Mouse (Mus musculus): ENCODE measurements at regions not wholly inside any gene's neighbourhood (a gene's known extent, or its start where the extent isn't known, plus 50 kb on each side); places are given as distances from the start of the nearest gene placed in this dataset.

DNA sequence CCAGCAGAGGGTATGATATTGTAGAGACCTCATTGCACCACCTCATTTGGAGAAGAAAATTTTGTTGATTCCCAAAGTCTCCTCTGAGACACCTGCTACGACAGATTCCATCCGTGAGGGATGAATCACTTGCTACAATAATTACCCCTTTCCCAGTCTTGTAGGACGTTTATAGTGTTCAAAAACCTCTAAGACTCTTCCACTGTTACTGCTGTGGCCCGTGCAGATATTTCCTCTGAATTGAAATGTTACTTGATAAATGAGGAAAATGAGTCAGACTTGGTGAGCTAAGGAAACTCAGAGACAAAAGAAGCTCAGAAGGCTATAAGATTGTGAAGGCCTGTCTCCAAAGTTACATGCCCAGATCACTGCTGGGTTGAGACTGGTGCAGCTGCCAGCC is 700.0 kb downstream of the Pdcd6ip start:
- TF ChIP-seq POLR2A (IDR thresholded peaks at IDR 0.05; ENCODE audit: borderline replicate concordance, extremely low read depth, insufficient read depth, insufficient read length, poor library complexity, severe bottlenecking) = no peak
- no peak for TF ChIP-seq CTCF (IDR thresholded peaks at IDR 0.05; ENCODE audit: borderline replicate concordance, extremely low read depth, insufficient read depth, insufficient read length)
- DNase-seq (ENCODE audit: low read depth) = no peak

DNA sequence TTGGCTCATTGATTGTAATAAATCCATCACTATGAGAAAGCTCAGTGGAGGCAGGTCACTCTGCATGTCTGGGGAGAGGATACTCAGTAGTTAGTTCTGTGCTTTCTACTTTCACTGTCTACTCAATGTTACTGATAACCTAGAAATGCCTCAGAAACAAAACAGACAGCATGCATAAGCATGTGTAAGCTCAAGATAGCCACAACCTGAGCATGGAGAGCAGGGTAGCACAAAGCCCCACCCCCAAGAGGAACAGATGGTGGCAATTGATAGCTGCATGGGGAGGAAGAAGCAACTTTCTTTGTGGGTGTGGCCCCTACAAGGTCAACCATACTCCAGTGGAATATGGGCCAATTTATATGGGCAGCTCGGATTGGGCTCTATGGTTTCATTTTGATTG is 711.9 kb downstream of the Pdcd6ip start:
- DNase-seq (ENCODE audit: low read depth) = no peak

DNA sequence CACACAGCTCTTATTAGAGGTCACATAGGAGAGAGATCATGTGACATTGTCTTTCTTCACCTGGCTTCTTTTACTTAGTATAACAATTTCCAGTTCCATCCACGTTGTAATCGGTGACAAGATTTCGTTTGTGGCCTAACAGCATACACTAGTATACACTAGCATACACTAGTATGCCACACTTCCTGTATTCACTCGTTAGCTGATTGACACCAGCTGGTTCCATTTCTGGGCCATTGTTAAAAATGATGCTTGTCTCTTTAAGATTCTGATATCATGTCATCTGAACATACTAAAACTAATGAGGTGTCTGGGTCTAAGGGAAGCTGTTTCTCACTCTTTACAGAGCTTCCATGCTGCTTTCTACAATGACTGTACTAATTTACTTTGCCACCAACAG is 713.3 kb downstream of the Pdcd6ip start:
- TF ChIP-seq POLR2A (IDR thresholded peaks at IDR 0.05; ENCODE audit: borderline replicate concordance, extremely low read depth, insufficient read depth, insufficient read length, poor library complexity, severe bottlenecking) (no peak), CTCF (IDR thresholded peaks at IDR 0.05; ENCODE audit: borderline replicate concordance, extremely low read depth, insufficient read depth, insufficient read length) (no peak)
- DNase-seq (ENCODE audit: low read depth) = peak; percentile 55

More for the DNA sequence above, 711.9 kb downstream of the Pdcd6ip start:
- TF ChIP-seq CTCF (IDR thresholded peaks at IDR 0.05; ENCODE audit: borderline replicate concordance, extremely low read depth, insufficient read depth, insufficient read length) (no peak), POLR2A (IDR thresholded peaks at IDR 0.05; ENCODE audit: borderline replicate concordance, extremely low read depth, insufficient read depth, insufficient read length, poor library complexity, severe bottlenecking) (no peak)

DNA sequence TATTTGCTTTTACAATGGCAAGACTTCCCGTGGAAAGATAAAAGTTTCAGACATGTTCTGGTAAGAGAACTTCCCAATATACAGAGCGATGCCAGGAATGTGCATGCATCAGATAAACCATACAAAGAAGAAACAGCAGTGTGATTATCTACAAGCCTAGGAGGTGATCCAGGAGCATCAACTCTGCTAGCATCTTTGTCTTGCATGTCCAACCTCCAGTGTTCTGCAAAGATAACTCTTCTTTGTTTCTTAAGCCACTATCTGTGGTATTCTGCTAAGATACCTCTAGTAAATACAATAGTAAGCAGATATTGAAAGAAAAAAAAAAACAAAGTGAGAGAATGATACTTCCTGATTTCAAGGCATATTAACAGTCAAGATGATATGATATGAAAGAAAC is 714.4 kb downstream of the Pdcd6ip start:
- TF ChIP-seq CTCF (IDR thresholded peaks at IDR 0.05; ENCODE audit: borderline replicate concordance, extremely low read depth, insufficient read depth, insufficient read length) (no peak), POLR2A (IDR thresholded peaks at IDR 0.05; ENCODE audit: borderline replicate concordance, extremely low read depth, insufficient read depth, insufficient read length, poor library complexity, severe bottlenecking) (no peak)
- no peak for DNase-seq (ENCODE audit: low read depth)

DNA sequence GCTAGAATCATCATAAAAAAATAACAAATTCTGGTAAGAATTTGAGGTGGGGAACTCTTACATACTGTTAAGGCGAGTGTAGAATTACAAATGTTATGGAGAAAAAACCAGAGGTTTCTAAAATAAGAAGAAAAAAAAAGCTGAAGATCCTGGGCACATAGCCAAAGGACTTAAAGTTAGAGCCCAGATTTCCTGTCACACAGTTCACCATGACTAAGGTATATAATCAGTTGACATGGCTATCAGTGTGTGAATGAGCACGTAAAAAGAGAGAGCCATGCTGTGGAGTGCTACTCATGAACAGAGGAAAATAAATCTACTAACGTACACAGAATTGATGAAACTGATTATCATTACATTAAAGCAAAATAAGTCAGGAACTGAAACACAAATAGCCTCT is 715.1 kb downstream of the Pdcd6ip start:
- TF ChIP-seq CTCF (IDR thresholded peaks at IDR 0.05; ENCODE audit: borderline replicate concordance, extremely low read depth, insufficient read depth, insufficient read length) (no peak), POLR2A (IDR thresholded peaks at IDR 0.05; ENCODE audit: borderline replicate concordance, extremely low read depth, insufficient read depth, insufficient read length, poor library complexity, severe bottlenecking) (no peak)
- no peak for DNase-seq (ENCODE audit: low read depth)

DNA sequence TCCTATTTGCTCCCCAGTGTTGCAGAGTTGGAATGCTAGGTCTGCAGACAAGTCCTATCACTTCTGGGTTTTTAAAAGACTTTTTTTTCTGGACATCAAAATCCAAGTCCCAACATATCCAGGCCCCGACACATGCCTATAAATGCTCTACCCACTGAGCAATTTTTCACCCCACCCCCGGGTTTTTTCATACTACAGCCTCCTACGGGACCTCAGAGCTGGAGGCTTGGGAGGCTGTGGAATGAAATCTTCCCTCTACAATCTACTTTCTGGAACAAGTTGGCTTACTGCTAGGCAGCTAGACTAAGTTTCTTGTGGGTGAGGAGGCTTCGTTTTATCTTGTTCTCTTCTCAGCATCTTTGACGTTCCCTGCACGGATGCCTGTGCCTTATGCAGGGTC is 724.7 kb downstream of the Pdcd6ip start:
- no peak for TF ChIP-seq POLR2A (IDR thresholded peaks at IDR 0.05; ENCODE audit: borderline replicate concordance, extremely low read depth, insufficient read depth, insufficient read length, poor library complexity, severe bottlenecking)
- no peak for TF ChIP-seq CTCF (IDR thresholded peaks at IDR 0.05; ENCODE audit: borderline replicate concordance, extremely low read depth, insufficient read depth, insufficient read length)
- DNase-seq (ENCODE audit: low read depth) = no peak

DNA sequence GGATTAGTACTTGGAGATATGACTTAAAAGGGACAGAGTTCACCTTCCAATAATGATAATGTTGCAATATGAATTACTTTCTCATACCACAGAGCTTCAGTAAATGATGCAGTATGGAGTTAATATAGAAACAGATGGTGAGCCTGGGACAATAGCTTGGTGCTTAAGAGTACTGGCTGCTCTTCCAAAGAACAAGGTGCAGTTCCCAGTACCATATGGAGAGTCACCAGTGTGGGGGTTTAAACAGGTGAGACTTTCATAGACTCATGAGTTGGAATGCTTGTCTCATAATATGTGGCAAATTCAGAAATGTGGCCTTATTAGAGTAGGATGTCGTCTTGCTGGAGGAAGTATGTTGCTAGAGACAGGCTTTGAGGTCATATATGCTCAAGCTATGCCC is 715.8 kb upstream of the Arpp21 start:
- TF ChIP-seq CTCF (IDR thresholded peaks at IDR 0.05; ENCODE audit: borderline replicate concordance, extremely low read depth, insufficient read depth, insufficient read length) = no peak
- TF ChIP-seq POLR2A (IDR thresholded peaks at IDR 0.05; ENCODE audit: borderline replicate concordance, extremely low read depth, insufficient read depth, insufficient read length, poor library complexity, severe bottlenecking) = no peak
- DNase-seq (ENCODE audit: low read depth) = no peak

DNA sequence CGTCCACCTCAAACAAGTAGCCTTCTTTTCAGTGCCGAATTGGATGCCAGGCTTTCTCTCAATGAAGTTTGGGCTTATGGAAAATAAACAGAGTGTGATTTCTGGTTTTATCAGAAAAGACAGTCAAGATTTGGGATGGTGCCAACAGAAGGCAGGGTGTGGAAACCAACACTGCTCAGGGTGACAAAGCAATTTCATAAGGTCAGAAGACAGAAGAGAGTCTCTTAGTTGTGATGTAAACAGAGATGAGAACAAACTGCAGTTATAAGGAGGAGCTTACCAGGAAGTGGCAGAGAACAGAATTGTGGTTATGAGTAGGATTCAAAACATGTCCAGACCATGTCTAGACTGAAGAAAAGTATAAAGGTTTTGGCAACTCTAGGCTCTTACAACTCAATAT is 714.3 kb upstream of the Arpp21 start:
- TF ChIP-seq POLR2A (IDR thresholded peaks at IDR 0.05; ENCODE audit: borderline replicate concordance, extremely low read depth, insufficient read depth, insufficient read length, poor library complexity, severe bottlenecking) (no peak), CTCF (IDR thresholded peaks at IDR 0.05; ENCODE audit: borderline replicate concordance, extremely low read depth, insufficient read depth, insufficient read length) (no peak)
- DNase-seq (ENCODE audit: low read depth) = no peak

DNA sequence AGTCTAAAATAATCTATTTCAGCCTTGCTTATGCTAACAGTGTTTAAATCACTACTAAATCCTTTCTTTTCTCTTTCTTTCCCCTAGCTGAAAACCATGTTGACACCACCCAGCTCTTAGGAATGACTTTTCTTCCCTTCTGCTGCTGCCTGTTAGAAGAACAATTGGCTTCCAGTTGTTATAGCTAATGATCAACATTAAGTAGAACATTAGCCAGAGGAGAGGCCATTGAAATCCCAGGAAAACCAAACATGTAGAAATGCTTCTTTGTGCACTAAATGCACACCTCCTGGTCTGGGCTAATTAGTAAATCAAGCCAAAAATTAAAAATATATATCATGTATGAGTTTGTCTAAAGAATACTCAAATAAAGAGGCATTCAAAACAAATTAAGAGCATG is 703.0 kb upstream of the Arpp21 start:
- no peak for DNase-seq (ENCODE audit: low read depth)
- no peak for TF ChIP-seq CTCF (IDR thresholded peaks at IDR 0.05; ENCODE audit: borderline replicate concordance, extremely low read depth, insufficient read depth, insufficient read length)
- TF ChIP-seq POLR2A (IDR thresholded peaks at IDR 0.05; ENCODE audit: borderline replicate concordance, extremely low read depth, insufficient read depth, insufficient read length, poor library complexity, severe bottlenecking) = no peak

DNA sequence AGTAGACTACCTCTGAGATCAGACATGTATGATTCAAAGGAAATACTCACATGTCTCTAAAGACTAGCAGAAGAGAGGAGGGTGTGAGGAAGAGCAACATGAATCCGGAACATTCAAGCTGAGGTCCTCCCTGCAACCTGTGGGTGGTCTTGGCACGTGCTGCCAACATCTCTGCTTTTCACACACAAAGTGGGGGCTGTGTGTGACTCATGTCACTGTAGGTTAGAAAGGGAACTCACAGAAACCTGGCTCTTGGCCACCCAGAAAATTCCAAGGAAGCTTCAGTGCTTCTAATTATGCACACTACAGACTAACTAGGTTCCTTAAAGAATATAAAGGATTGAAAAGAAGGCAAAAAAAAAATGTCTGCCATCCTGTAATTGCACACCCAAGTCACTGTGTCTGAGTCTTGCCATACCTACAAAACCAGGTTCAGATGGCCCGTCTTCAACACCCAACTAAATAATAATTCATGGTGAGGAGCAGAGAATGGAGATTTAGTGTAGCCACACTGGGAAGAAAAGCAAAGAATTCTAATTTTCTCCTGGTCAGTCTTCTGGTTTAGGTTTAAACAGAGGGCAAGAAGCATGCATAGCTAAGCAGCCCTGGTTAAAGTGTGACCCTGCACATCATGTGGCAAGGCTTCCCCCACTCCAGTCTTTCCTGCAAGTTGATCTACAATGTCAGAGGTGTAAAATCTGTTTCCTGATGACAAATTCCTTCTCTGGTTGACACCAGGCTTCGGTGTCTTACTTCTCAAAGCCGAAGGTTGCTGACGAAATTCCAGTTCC is 673.8 kb upstream of the Arpp21 start:
- DNase-seq (ENCODE audit: low read depth) = peak; percentile 45
- TF ChIP-seq CTCF (IDR thresholded peaks at IDR 0.05; ENCODE audit: borderline replicate concordance, extremely low read depth, insufficient read depth, insufficient read length) (no peak), POLR2A (IDR thresholded peaks at IDR 0.05; ENCODE audit: borderline replicate concordance, extremely low read depth, insufficient read depth, insufficient read length, poor library complexity, severe bottlenecking) (no peak)

DNA sequence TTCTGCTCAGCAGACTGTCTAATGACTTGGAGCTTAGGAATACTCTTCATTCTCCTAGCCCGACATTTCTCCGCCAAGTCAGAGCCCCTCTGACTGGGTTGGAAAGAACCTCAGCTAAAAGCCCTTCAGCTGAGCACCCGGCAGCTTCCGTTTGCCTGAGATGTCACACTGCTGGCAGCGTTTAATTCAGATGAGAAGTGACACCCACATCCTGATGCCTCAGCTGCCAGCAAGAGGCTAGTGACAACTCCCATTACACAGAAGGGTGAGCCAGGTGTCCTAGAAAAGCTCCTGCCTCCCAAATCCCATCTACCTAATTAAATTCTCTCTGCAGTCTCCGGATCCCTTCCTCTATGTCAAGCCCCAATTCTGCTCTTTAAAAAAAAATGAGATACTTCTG is 670.2 kb upstream of the Arpp21 start:
- no peak for TF ChIP-seq POLR2A (IDR thresholded peaks at IDR 0.05; ENCODE audit: borderline replicate concordance, extremely low read depth, insufficient read depth, insufficient read length, poor library complexity, severe bottlenecking)
- TF ChIP-seq CTCF (IDR thresholded peaks at IDR 0.05; ENCODE audit: borderline replicate concordance, extremely low read depth, insufficient read depth, insufficient read length) = no peak
- peak; percentile 11 for DNase-seq (ENCODE audit: low read depth)

DNA sequence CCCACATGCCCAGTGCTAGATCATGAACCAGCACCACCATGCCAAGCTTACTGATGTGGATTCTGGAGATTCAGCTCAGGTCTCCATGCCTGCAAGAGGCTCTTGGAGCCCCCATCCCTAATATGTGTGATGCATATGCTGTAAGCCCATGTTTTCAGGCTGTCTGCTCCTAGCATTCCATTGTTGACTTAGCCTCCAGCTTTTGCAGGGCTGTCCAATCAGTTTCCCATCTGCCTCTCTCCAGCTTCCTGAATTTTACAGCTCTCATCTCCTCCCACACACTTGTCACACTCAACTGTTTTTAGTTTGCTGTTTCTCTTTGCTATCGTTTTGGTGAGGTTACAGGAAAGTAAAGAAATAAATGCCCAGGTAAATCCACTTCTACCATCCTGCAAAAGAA is 629.2 kb upstream of the Arpp21 start:
- no peak for DNase-seq (ENCODE audit: low read depth)
- no peak for TF ChIP-seq CTCF (IDR thresholded peaks at IDR 0.05; ENCODE audit: borderline replicate concordance, extremely low read depth, insufficient read depth, insufficient read length)
- TF ChIP-seq POLR2A (IDR thresholded peaks at IDR 0.05; ENCODE audit: borderline replicate concordance, extremely low read depth, insufficient read depth, insufficient read length, poor library complexity, severe bottlenecking) = no peak
